In the genomic region with DNA sequence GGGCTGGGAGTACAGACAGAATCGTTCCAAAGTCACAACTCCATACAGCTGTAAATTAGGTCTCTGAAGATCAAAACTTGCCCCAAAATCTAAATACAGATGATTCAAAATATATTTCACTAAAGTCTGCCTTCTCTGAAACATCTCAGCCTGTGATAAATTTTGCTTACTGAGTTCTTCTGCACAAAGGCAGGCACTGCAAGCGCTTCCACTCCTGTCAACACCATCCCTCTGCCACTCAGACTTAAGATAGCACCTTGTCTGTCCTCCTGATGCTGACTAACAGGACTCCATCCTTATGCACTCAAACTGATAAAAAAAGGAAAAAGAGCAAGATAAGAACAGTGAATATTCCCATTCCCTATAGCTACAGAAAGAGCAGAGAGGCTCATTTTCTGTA, we compare ENCODE assay signal across 18 mouse cellular contexts.
"Had no signal": no experiment of that assay in that cellular context is flagged by ENCODE, and none has a peak within 500 bp of the region (broad histone marks: within the 10 kb centered on the region; RNA-seq: fewer than 3 reads in every experiment).

No protein-coding gene starts in this region.

- H3K4me2 ChIP-seq: limb, embryonic 13.5 days; lung, embryonic 15.5 days; neural tube, embryonic 15.5 days had no signal

- H3K27ac ChIP-seq: layer of hippocampus, adult 2 months; limb, embryonic 13.5 days; liver, embryonic 14.5 days; lung, embryonic 15.5 days; midbrain, embryonic 10.5 days; neural tube, embryonic 15.5 days; stomach, postnatal 0 days had no signal

- H3K9ac ChIP-seq: limb, embryonic 13.5 days; liver, embryonic 14.5 days; lung, embryonic 15.5 days; neural tube, embryonic 15.5 days had no signal

- H3K27me3 ChIP-seq: limb, embryonic 13.5 days; lung, embryonic 15.5 days; neural tube, embryonic 15.5 days had no signal

- DNase-seq: kidney, adult 18-20 months; kidney, postnatal 10 days; kidney, postnatal 4 days; left cerebral cortex, postnatal 4 days; lung, postnatal 14 days; midbrain, embryonic 14.5 days; right cerebral cortex, adult 18-20 months; right cerebral cortex, postnatal 25 days; thymus, adult 2 months; thymus, postnatal 25 days had no signal

- H3K4me3 ChIP-seq: layer of hippocampus, adult 2 months; limb, embryonic 13.5 days; lung, embryonic 15.5 days; midbrain, embryonic 10.5 days; myocyte; neural tube, embryonic 15.5 days had no signal

- H3K9me3 ChIP-seq: limb, embryonic 13.5 days; lung, embryonic 15.5 days; neural tube, embryonic 15.5 days had no signal
